Mouse (Mus musculus) kidney, postnatal 36 days (tissue): ENCODE measurements at regions not wholly inside any gene's neighbourhood (a gene's known extent, or its start where the extent isn't known, plus 50 kb on each side); places are given as distances from the start of the nearest gene placed in this dataset.
A peak's percentile ranks its signal among the peaks of the same experiment; 100 is the strongest.

Experiments used
- DNase-seq, 2 experiments: peaks; one replicate each; pipeline ENCODE4 v3.0.0; 2021 to 2022; ENCODE audit warnings: mixed read lengths in 2 of 2

DNA sequence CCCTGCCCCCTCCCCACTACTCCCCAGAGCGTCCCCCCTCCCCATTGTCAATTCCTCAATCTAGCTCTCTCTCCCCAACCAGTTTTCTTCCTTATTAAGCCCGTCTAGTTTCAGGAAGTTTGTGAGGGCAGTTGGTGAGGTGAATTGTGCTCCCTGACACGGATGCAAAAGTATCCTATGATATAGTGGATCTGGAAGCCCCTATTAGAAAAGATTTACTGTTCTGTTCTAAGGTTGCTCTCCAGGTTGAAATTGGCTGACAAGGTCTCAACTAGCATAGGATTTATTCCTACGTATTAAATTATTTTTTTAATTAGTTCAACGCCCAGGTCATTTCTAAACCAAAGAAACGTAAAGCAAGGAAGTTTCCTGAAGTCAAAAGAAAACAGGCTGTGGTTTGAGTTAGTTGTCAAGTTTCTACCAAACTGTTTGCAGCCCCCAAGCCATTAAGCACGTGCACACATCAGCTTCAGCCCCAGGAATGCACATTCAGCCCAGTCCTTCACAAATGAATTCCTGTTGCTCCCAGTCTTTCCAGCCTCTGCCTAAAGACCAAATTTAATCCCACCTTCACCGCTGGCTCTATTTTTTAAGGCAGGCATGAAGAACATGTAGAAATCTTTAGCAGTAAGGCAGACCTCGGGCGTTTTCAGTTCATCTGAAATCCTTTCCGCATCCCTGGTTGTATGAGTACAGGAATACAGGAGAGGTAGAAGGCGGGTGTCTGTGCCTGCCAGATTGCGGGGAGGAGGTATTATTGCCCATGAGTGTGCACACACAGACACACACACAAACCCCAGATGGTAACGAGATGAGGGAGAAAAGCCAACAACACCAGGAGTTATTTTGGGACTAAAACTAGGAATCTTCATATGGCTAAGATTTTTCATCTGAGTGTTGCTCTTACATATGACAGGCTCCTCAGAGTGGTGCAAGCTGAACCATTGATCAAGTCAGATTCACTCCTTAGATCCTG lies 375.5 kb downstream of the Nuf2 start:
- no peak for DNase-seq

DNA sequence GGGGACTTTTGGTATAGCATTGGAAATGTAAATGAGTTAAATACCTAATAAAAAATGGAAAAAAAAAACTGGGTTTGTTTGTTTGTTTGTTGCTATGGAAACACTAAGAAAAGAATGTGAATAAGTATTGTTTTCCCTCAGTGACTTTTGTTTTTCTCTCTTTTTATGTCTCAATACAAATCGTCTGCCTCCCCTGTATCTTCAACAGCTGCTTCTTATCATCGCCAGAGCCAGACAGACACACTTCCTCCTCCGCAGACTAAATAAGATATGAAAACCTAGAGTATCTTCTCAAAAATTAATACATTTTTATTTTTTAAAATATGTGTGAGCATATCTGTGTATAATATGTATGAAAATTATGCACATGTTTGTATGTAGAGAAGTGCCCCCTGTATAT lies 389.0 kb downstream of the Nuf2 start:
- no peak for DNase-seq

DNA sequence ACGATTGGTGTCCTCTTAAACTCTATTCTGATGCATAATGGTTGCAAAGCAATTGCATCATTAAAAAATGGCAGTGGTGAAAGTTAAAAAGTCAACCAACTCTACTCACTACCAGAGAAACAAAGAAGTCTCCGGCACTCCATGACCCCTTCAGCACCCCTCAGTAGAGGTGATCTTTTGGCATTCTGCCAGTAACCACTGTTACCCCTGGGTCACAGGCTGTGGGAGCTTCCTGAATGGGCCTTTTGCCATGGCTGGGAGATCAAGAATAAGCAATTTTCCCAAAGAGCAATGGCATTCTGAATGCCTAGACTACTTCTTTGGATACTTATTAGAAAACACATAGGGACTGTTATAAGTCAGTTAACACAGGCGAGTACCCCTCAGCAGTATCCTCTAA lies 391.2 kb downstream of the Nuf2 start:
- DNase-seq = peak; percentile 65 to 72

DNA sequence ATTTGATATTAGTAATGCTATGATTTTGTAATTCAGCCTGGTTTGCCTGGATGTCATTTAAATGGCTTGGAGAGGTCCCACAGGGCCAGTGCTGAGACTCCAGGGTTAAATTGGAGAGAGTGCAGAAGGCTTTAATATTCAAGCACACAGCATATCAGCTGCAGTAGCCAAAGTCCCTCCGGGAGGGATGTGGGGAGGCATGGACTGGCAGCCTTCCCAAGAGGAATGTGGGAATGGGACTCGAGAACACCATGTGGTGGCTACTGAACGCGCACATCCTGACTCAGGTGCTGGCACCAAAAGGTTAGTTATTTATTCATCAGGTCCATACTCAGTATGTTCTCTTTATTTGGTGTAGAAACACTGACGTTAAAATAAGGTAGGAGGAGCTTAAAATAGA lies 391.8 kb downstream of the Nuf2 start:
- DNase-seq = peak; percentile 81 to 83

DNA sequence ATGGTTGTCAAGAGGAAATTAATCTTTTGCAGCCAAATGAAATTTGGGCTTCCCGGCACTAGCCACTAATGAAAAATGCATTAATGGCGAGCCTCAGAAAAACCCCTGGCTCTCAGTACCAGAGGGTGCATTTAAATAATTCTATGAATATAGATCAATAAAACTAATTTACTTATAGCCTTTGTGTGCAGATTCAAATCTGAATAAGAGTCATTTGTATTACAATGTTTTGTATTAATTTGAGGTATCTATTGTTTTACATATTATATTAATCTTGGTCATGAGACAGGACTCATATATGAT lies 392.1 kb downstream of the Nuf2 start:
- DNase-seq = no peak

DNA sequence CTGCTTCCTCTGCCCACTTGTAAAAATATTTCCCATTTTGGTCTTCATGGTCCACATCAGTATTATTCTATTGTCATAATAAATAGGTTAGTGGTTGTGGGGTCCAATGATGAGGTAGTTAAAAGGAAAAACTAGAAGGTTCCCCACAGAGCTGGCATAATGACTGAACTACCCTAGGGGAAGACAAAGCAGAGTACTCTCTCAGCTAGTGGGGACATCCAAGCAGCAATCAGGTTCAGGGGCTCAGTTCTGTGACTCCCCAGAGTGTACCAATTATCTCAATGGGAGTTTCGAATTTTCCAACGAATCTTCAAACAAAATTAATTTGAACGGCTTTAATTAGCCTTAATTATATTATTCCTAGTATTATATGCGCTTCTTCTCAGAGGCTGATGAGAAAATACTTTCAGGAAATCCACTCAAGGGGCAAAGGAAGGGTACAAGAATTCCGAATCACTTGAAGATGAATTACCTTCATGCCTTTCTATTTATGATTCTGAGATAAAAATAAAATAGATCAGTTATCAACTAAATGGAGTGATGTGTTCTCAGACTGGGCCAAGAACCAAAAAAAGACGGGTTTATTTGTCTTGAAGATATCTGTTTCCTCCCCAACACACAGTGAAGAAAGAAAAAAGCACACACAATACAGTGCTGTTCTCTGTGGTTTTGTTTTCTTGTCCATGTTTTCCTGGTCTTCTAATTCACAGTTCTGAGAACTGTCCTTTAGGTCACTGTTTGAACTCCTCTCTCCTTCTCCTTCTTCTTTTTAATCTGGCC lies 392.7 kb downstream of the Nuf2 start:
- peak in 1 of 2 experiments; percentile 65 for DNase-seq

DNA sequence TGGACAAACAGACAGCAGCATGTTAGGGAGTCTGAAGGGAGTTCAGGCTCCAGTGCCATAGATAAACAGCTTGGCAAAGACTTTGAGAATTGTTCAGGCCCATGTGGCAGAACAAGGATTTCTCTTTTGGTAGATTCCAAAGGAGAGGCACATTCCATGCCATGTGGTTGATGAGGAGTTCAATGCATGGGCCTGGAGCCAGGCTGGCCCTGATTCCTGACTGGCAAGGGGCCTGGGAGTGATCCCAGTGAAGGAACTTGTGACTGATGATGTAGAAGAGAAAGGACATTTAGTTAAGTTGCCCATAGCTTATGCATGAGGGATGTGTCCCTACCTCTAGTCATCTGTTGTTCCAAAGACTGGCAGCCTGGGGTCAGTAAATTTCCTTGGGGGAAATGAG lies 395.7 kb downstream of the Nuf2 start:
- DNase-seq = no peak

DNA sequence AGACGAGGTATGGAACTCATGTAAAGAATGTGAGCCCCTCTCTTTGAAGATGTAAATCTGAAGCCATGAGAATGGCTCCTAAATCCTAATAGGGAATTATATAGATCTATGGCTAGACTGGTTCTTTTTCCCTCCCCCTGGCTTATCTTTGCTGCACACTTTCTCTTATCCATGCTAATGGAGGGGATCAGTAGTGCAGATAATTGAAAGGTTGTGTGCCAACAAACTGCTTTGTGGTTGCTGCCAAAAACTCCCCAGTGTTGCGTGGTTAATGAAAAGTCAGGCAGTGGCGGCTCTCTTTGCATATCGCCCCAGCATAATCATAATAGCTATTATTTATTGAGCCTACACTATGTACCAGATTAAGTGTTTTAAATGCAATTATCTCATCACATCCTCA lies 427.6 kb downstream of the Nuf2 start:
- no peak for DNase-seq

DNA sequence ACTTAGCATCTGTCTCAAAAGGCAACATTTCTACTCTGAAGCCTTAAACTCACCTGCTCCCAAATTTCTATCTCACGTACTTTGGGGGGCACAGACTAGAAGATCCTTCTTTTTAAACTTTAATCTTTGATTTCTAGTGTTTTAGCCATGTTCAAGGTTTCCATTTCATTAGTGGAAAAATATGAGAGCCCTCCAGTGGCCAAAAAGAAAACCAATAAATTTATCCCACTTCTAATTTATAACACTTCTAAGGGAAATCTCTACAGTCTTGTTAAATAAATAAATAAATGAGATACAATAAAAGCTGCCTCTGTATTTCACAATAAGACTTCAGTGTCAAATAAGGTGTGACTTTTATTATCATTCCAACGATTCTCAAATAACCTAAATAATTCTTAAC lies 428.2 kb downstream of the Nuf2 start:
- DNase-seq = no peak

DNA sequence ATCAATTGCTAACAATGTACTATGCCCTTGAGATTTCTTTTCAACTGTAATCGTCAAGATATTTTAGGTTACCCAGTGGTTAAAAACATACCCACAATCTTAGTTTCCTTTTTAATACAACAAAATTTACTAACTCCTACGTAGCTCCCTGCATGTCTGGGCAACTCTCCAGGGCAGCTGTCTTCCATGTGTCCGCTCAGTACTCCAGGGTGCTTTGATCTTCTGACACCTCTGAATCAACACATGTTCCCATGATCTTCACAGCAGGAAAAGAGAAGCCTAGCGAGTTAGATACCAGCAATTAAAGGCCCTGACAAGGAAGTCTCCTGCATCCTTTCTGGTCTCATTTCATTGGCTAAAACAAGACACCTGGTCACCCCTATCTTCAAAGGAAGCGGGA lies 432.0 kb downstream of the Nuf2 start:
- peak; percentile 44 to 60 for DNase-seq

DNA sequence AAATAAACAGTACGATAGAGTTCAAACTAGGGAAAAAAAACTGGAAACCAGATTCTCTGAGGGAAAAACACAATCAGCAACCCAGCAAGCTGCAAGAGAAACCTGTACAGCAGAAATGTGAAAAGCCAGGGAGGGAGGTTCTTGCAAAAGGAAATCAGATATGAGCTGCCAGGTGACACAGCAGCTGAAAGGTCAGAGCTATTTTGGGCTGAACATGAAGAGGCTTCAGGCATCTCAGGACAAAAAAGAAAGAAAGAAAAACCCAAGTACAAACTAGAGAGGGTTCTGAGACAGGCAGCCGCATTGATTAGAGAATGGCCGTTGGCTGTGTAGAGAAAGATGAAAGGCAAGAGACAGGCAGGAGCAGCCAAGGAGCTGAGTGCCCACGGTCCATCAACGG lies 434.5 kb downstream of the Nuf2 start:
- DNase-seq = peak in 1 of 2 experiments; percentile 23

DNA sequence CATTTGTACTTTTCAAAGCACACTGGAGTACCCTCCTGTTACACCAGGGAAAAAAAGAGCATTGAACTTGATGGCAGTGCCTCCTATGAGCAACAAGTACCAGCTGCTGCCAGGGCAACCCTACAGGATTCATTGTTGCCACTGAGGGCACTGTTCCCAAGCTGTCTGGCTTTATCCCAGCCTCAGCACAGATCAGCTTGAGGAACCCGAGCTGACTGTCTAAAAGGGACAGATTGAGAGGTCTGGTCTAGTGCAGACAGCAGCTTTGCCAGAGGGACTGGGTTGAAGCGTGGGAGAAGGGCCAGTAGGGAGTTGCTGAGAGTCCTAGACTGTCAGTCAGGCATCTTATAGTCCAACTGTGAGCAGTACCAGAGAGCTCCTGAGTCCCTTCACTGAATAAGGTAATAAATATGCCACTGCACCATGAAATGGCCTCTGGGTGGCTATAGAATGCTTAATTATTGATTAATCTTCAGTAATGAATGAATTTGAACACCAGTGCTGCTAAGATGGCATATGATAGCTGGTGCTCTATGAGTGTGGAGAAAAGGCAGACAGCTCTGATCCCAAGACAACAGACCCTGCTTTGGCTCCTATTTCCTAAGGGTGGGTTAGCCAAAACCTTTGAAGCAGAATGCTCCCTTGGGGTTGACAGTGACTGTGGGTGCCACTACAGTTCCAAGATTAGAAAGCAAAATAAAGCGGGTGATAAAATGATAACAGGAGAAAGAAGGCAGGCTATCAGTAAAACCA lies 437.5 kb downstream of the Nuf2 start:
- DNase-seq = no peak

DNA sequence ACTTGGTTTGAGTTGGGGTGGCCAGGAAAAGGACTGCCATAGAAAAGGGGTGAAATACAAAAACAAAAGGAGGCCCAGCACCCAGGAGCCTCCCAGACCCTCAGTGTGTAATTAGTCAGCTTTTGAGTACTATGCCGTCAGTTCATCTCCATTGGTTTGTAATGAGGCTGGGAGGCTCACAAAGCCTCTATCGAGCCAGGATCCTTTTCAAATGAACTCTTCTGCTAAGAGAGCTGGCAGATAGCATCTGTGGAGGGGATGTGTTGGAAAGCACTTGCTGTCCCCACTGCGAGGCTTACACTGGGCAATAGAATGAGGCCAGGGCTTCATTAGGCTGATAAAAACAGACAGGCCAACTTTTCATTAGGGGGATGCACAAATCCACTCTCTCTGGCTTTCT lies 445.2 kb downstream of the Nuf2 start:
- no peak for DNase-seq

DNA sequence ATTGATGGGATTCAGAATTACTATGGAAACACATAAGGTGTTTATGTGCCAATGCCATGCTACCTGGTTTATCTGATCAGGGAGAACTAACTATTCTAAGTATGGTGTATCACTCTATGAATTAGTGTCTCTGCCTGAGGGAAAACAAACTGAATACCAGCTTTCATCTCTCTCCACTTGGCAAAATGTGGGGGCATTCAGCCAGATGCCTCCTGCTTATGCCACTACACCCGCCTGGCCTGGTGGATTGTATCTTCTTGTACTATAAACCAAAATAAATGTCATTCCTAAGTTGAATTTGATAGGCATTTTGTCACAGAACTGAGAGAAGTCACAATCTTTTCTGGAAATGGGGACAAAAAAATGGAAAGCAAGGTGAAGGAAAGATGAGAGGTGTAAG lies 450.6 kb downstream of the Nuf2 start:
- DNase-seq = no peak

DNA sequence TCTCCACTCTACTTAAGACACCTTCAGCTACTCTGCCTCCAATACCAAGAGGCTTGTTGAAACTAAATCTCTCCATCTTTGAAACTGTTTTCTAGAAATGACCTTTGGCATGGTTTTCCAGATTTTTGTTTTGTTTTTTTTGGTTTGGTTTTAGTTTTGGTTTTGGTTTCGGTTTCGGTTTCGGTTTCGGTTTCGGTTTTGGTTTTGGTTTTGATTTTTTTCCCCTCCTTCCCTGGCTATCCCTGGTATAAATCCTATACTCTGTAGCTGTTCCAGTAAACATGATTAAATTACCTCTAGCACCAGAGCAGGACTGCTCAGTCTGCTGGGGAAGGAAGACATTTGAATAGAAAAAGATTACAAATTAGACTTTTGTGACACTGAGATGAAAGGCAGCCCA lies 454.0 kb downstream of the Nuf2 start:
- DNase-seq = no peak

DNA sequence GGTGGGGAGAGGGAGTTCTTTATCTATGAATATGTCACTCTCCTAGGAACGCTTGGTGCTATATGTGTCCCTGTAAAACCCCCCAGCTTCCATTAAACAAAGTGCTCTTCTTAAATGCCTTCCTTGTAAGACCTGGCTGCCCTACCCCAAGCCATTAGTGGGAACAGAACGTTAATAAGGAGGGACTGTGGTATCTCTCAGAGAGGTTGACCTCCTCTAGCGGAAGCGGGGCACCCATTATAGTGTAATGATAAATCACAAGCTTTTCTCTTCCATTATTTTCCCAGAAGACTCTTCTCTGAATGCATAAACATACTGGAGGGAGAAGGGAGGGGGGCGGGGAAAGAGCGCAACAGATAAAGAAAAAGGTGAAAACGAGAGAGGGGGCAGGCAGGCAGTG lies 455.3 kb downstream of the Nuf2 start:
- DNase-seq = no peak

DNA sequence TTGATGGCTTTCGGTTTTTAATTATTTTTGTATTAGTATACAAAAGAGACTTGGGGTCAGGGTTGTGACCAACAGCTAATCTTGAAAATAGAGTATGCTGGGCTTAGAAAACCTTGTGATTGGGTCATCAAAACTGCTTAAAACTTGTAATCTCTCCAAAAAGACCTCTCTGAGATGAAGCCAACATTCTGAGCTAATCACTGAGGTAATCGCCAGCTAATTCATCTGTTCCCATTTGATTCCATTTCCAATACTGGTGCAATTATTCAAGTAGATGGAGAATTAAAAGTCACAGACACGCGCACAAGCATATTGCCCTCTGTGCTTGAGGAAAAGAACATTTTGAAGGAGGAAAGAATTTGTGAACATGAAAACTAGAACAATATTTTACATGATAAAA lies 459.9 kb downstream of the Nuf2 start:
- DNase-seq = no peak

DNA sequence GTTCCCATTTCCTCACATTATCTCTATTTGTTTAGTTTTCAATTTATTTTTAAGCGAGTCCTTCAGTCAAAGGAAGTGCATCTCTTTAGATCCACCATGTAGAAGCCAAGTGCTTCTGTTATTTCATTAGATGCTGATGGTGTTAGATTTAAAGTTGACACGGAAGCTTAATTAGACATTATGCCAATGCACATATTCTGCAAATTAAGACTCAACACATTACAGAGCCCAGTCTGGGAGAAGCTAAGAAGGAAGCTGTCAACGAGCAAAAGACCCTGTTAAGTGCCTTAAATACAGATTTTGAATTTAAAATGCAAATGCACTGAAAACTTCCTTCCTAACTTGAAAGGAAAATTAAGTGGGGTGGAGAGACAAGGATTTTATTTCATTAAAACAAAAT lies 461.6 kb downstream of the Nuf2 start:
- DNase-seq = no peak

DNA sequence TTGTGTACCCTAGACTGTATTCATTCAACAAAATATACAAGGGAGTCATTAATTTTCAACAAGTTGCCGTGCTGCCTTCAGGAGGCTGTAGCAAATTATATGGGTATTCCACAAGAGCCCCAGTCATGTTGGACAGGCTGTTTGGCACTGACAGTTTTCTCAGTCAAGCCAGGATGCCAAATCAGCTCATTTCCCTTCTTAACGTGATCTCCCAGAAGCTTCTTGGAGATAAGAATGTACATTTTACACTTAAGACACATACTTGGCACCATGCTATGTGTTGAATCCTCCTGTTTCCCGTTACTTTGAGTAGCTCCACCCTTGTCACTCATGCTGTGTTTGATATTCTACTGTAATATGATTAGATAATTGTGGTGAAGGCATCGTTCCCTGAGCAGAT lies 464.5 kb downstream of the Nuf2 start:
- DNase-seq = peak in 1 of 2 experiments; percentile 12

DNA sequence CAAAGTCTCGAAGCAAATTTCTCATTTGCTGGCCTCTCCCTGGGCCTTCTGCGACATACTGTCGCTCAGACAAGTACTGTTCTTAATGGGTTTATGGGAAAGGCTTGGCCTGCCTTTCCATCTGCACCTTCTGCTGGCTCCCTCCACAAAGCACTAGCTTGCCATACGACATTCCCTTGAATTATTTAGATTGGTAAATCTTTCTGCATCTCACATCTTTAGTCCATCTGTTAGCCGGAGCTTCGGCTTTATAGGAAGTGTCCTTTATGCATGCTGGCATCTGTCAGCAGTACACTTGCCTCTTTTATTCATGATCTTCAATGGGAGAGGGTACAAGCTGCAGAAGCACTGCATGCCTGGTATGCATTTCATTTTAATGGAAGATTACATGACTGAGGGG lies 470.6 kb downstream of the Nuf2 start:
- DNase-seq = no peak

DNA sequence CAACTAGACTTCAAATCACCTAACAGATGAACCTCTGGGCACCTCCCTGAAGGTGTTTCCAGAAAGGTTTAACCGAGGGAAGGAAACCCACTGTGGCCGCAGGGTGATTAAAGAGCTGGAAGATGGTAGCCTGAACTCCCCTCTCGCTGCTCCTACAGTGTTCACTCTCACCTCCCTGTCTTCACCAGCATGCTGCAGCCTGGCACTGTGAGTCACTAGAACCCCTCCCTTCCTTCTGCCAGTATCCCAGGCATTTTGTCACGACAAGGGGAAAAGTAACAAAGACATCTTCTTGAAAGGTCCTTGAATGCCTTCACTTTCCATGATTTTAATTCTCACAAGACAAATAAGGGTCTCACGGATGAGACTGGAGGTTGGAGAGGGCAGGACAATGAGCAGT lies 471.1 kb downstream of the Nuf2 start:
- DNase-seq = no peak

DNA sequence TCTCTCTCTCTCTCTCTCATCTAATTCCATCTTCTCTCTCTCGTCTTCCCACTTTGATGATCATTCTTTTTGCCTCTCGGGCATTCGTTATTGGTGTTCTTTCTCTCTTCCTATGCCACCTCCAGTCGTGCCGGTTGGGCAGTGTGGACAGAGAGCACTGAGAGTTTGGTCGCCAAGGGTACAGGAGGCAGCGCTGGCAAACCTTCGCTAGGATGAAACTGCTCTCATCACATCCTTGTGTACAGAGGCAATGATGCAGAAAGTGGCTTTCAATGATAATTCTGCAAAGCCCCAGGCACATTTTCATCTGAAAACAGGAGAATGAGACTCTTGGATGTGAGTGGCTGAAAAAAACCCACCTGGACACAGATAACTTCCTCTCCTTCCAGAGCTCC lies 479.4 kb downstream of the Nuf2 start:
- no peak for DNase-seq

DNA sequence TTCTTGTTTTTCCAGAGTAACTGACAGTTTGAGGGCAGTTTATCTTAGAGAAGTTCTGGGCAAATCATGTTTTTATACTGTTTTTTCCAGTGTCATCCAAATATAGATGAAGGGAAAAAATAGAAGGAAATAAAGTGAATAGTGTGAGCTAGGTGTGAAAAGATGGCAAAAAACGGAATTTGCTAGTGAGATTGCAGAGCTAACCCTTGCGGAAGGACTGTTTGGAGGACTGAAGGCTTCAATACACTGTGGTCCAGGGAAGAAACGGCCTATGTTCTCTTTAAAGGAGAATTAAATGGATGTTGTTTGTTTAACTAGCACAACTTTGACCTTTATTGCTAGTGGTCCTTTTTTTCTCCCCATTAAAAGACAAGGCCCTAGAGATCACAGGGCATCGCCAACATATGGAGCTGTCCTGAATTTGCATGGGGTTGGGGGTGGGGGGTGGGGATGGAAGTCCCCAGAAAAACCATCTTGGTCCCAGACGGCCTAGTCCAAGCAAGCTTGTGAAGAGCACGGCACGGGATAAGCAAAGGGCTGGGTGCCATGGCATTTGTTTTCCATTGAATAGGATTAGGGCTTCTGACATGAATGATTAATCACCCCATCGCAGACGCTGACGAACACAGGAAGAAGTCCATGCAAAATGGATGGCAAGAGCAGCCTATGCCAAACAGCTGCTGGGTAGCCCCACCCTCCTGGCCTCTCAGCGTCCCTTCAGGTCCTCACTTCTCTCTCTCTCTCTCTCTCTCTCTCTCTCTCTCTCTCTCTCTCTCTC lies 480.0 kb downstream of the Nuf2 start:
- DNase-seq = peak; percentile 29 to 36
